Mouse (Mus musculus) spleen, adult 2 months (tissue): ENCODE measurements around the gene Tmem223.

Source experiments
- CTCF ChIP-seq: fragments of 200-500 bp; IDR thresholded peaks from 2 replicates; pipeline ENCODE4 v1.5.1; 2011; ENCODE audit warnings: mild to moderate bottlenecking, inconsistent platforms; ENCODE audit not compliant: insufficient read depth, insufficient read length, insufficient replicate concordance; ENCODE audit errors: extremely low read depth
- POLR2A ChIP-seq: fragments of 200-500 bp; IDR thresholded peaks from 2 replicates; pipeline ENCODE4 v1.6.1; 2011; ENCODE audit warnings: low read depth, low read length, inconsistent platforms

- TF ChIP-seq CTCF (no peak), POLR2A (peak; percentile 86)
Observed at GRCm38 (mm10) chr19:8722907-8723573, 47.8 kb upstream of the Tmem223 start, which contains the start of gene Slc3a2.
